In genomic region chr13:27399061-27399724, GRCm38 (mm10) we compare ENCODE assay signal across 12 mouse cellular contexts. TPM values are rescaled to one million over a fixed set of nuclear protein-coding genes. Genes with fewer than 3 reads are reported as not detected.
DNase-seq lines count a peak whose midpoint lies in the region; ATAC-seq lines count a peak whose summit lies in the region.
"Had no signal": no experiment of that assay in that cellular context is flagged by ENCODE, and none has a peak within 500 bp of the region (broad histone marks: within the 10 kb centered on the region; RNA-seq: fewer than 3 reads in every experiment).

No protein-coding gene starts in this region.

- peak; percentile 85 for ATAC-seq in forebrain, embryonic 14.5 days
- ATAC-seq in midbrain, embryonic 13.5 days = peak; percentile 68; the same call in 1 of the 2 replicates

- 76% methylated on average over 7 of the region's 7 CpGs for WGBS in forebrain, embryonic 14.5 days
- 70% methylated on average over 7 of the region's 7 CpGs for WGBS in midbrain, embryonic 13.5 days

- H3K9me3 ChIP-seq in forebrain, embryonic 14.5 days (replicated peaks; ENCODE audit: control insufficient read depth, low read length) = no peaks in the 10 kb centered on the region
- H3K9me3 ChIP-seq in midbrain, embryonic 13.5 days = no peaks in the 10 kb centered on the region
- H3K9me3 ChIP-seq: embryonic facial prominence, embryonic 15.5 days had no signal

- no peak overlapping the region for H3K4me3 ChIP-seq in forebrain, embryonic 14.5 days (ENCODE audit: low read depth, low read length)
- H3K4me3 ChIP-seq in midbrain, embryonic 13.5 days (replicated peaks) = no peak overlapping the region
- H3K4me3 ChIP-seq: embryonic facial prominence, embryonic 15.5 days had no signal

- no peak overlapping the region for H3K27ac ChIP-seq in forebrain, embryonic 14.5 days (ENCODE audit: low read depth, low read length)
- no peak overlapping the region for H3K27ac ChIP-seq in midbrain, embryonic 13.5 days
- H3K27ac ChIP-seq: embryonic facial prominence, embryonic 15.5 days had no signal

- H3K36me3 ChIP-seq in forebrain, embryonic 14.5 days (ENCODE audit: control insufficient read depth, insufficient read depth, low read length) = no peaks in the 10 kb centered on the region
- no peaks in the 10 kb centered on the region for H3K36me3 ChIP-seq in midbrain, embryonic 13.5 days
- H3K36me3 ChIP-seq: embryonic facial prominence, embryonic 15.5 days had no signal

- H3K9ac ChIP-seq in forebrain, embryonic 14.5 days (ENCODE audit: low read length) = no peak overlapping the region
- H3K9ac ChIP-seq in midbrain, embryonic 13.5 days (replicated peaks) = no peak overlapping the region
- H3K9ac ChIP-seq: embryonic facial prominence, embryonic 15.5 days had no signal

- no peaks in the 10 kb centered on the region for H3K4me1 ChIP-seq in forebrain, embryonic 14.5 days (ENCODE audit: control insufficient read depth, insufficient read depth, low read length)
- no peaks in the 10 kb centered on the region for H3K4me1 ChIP-seq in midbrain, embryonic 13.5 days (replicated peaks)
- H3K4me1 ChIP-seq: embryonic facial prominence, embryonic 15.5 days had no signal

- no peak overlapping the region for H3K4me2 ChIP-seq in forebrain, embryonic 14.5 days (ENCODE audit: low read length)
- no peak overlapping the region for H3K4me2 ChIP-seq in midbrain, embryonic 13.5 days (replicated peaks)
- H3K4me2 ChIP-seq: embryonic facial prominence, embryonic 15.5 days had no signal

- H3K27me3 ChIP-seq in forebrain, embryonic 14.5 days (replicated peaks; ENCODE audit: control insufficient read depth, insufficient read depth, low read length) = no peaks in the 10 kb centered on the region
- H3K27me3 ChIP-seq in midbrain, embryonic 13.5 days = no peaks in the 10 kb centered on the region
- H3K27me3 ChIP-seq: embryonic facial prominence, embryonic 15.5 days had no signal

- peak; percentile 85 for DNase-seq in brain, adult 2 months (ENCODE audit: low read depth, low spot score)
- DNase-seq in cerebellum, adult 8-10 months = peak; percentile 30
- peak; percentile 82 for DNase-seq in forebrain, embryonic 14.5 days (ENCODE audit: low spot score)
- DNase-seq in liver = no peak
- DNase-seq in testis, postnatal 10 days (ENCODE audit: low spot score) = no peak
- no peak for DNase-seq in frontal cortex, postnatal 36 days (ENCODE audit: low spot score in 2 of 2)
- DNase-seq: adrenal gland, postnatal 10 days had no signal

RNA-seq across cellular contexts. Expression of gene Prl2b1, which starts 8.5 kb away (rescaled TPM):
- not detected in 2 replicates for polyA plus RNA-seq in forebrain, embryonic 14.5 days (2014; fragmentation: Nextera tagmentation; extraction: Ambion mirVana)
- polyA plus RNA-seq in midbrain, embryonic 13.5 days (2015; fragmentation: Nextera tagmentation; extraction: Ambion mirVana) = not detected in 2 replicates
- polyA plus RNA-seq: embryonic facial prominence, embryonic 15.5 days; kidney, embryonic 14.5 days; thymus, postnatal 0 days had no signal

RNA-seq across cellular contexts. Expression of gene Prl8a6, which starts 39.3 kb away (rescaled TPM):
- polyA plus RNA-seq in forebrain, embryonic 14.5 days (2014; fragmentation: Nextera tagmentation; extraction: Ambion mirVana) = not detected in 2 replicates
- polyA plus RNA-seq in midbrain, embryonic 13.5 days (2015; fragmentation: Nextera tagmentation; extraction: Ambion mirVana) = not detected in 2 replicates
- polyA plus RNA-seq: embryonic facial prominence, embryonic 15.5 days; kidney, embryonic 14.5 days; limb, embryonic 14.5 days; thymus, postnatal 0 days had no signal

RNA-seq across cellular contexts. Expression of gene Prl8a2, which starts 53.7 kb away (rescaled TPM):
- not detected in 2 replicates for polyA plus RNA-seq in forebrain, embryonic 14.5 days (2014; fragmentation: Nextera tagmentation; extraction: Ambion mirVana)
- not detected in 2 replicates for polyA plus RNA-seq in midbrain, embryonic 13.5 days (2015; fragmentation: Nextera tagmentation; extraction: Ambion mirVana)
- polyA plus RNA-seq: embryonic facial prominence, embryonic 15.5 days; kidney, embryonic 14.5 days had no signal

Comparison
In these comparisons a context has a peak if more than half of its experiments do, and no peak if none do; other contexts are left out.
1. DNase-seq: peak in brain, adult 2 months (single experiment), cerebellum, adult 8-10 months (single experiment) and forebrain, embryonic 14.5 days (single experiment); none in liver (single experiment), testis, postnatal 10 days (single experiment) and frontal cortex, postnatal 36 days (0 of 2).